Mouse (Mus musculus): Measurements from ENCODE around the gene Gpr3.

Gene Gpr3

DNA sequence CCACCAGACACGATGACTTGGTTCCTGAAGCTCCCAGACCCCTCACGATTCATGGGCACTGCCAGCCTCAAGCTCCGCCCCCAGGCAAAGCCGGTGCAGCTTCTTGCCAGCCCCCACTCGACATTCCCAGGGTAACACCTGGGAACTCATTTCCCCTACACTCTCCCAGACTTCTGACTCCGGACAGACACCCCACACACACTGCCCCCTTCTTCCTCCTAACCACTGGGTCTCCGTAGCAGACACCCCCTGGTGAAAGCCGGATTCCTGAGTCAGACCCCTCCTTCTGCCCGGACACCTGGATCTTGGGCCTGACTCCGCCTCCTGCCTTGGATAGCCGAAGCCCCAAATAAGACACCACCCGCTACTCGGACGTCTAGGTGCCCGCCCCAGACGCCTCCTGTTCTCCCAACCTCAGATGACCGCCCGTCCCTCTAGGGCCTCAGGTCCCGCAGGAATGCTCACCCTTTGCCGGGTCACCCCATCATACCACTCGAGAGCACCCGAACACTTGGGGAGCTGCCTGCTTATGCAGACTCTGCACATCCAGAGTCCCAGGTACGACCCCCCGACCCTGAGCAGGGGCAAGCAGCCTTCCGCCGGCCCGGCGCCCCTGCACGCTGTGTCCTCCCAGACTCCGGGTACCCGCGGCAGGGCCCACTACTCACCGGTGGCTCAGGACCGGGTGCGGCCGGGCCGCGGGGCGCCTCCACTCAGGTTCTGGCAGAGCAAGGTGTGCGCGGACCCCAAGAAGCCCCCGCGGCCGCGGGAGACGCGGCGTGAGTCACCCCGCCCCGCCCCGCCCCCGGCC, at the start of gene Gpr3, which contains the start of gene Cd164l2:
Gene Gpr3 (minus strand): TSS at position 786 of the 811 bp plus-strand sequence.
Gene Cd164l2 (plus strand): TSS at position 381 of the 811 bp plus-strand sequence.
- DNase-seq (ENCODE audit: low read depth in 1 of 2, low spot score in 2 of 2), result no peak

DNA sequence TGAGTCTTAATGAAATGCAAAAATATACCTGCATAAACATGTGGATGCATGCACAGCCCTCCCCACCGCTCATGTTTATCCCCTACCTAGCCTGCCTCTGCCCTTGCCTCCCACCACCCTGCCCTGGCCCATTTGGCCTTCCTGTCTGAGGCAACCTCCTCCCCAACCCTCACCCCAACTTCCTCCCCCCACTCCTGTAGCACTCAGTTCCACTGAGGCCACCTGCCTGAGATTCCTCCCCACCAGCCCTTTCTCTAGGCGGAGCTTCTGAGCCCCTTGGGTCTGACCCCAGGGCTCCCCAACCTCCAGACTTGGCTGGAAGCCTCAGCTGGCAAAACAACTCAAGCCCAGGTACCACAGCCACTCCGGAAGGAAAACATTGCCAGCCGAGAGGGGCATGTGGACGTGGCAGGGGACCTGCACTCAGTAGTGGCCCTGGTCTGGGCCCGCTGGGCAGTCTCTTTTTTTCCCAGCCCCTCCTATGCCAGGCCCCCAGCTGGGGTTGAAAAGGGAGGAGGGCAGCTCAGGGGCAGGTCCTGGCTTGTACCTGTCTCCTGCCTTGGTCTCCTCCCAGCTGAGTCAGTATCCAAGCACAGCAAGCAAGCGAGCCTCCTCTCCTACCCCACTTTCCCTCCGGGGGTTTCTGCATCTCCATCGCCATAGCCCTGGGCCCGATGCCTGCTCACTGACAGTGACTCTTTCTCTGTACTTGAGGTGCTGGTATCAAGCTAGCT, 49.5 kb upstream of the Gpr3 start:
- no peak for DNase-seq (ENCODE audit: low read depth in 1 of 2, low spot score in 2 of 2)

DNA sequence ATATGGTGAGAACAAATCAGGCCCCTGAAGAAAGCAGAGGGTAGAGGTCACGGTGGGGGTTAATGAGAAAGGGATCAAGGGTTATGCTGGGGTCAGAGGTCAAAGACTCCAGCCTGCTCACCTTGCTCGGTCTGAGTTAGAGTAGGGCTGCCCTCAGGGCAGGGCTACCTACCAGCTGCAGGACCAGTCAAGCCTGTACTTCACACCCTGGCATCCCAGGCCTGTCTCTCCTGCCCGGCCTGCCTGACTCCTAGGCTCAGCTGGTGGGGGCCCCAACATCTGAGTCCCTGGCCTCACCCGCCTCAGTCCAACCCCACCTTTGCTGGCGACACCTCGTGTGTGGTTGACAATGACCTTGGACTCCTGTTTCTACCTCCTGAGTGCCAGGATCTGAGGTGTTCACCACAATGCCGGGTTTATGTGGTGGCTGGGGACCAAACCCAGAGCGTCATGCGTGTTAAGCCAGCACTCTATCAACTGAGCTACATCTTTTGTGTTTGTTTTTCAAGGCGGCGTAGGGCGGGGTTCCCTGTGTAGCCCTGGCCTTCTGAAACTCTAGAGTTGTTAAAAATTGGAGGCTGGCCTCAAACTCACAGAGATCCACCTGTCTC, 45.6 kb upstream of the Gpr3 start:
- DNase-seq (ENCODE audit: low read depth in 1 of 2, low spot score in 2 of 2), result no peak

DNA sequence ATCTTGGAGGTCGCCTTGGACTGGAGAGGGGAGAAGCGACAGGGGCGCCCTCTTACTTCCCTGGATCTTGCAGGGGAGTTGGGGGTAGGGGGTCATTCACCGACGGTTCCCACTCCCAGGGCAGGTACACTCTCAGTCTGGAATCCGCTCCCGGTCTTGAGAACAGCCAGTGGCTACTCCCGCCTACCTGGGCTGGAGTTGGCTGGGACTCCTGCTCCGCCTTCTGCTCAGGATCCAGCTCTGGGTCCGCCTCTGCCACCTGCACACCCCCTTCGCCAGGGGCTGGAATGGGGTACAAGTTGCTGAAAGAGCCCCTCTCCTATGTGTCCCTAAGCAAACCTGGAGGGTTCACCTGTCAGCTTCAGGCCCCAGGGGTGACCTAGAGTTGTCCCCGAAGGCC, 44.9 kb upstream of the Gpr3 start:
- DNase-seq (ENCODE audit: low read depth in 1 of 2, low spot score in 2 of 2), result no peak

DNA sequence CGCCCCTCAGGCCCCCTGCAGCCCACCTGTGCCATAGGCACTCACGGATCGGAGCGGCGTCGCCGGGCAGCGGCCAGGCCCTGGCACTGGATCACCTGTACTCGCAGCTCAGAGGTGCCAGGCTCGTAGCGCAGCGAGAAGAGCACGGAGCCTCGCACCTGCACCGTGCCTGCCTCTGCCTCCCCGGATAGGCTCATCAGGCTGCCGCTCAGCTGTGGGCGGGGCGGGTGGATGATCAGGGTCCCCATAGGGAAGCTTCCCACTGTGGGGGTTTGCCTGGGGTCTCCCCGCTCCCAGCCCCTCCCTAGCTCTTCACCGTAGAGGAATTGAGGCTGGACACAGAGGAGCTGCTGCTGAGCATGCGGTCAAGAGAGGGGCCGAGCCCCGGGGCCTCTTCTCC, 44.5 kb upstream of the Gpr3 start:
- no peak for DNase-seq (ENCODE audit: low read depth in 1 of 2, low spot score in 2 of 2)

DNA sequence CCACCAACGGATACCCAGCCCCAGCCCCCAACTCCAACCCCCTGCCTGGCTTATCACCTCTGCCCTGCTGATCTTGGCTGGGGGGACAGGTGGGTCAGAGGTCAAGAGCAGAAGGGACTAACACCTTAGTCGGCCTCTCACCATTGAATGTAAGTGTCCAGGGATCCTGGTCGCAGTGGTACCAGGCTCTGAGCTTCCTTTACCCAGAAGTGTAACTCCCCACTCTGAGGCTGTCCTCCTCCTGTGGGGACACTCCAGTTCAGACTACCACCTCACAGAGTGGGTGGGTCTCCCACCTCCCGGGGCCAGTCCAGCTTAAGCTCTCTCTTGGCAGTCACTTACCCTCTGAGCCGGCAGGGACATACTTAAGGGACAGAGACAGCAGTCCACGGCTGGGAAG, 43.1 kb upstream of the Gpr3 start:
- DNase-seq (ENCODE audit: low read depth in 1 of 2, low spot score in 2 of 2), result no peak

DNA sequence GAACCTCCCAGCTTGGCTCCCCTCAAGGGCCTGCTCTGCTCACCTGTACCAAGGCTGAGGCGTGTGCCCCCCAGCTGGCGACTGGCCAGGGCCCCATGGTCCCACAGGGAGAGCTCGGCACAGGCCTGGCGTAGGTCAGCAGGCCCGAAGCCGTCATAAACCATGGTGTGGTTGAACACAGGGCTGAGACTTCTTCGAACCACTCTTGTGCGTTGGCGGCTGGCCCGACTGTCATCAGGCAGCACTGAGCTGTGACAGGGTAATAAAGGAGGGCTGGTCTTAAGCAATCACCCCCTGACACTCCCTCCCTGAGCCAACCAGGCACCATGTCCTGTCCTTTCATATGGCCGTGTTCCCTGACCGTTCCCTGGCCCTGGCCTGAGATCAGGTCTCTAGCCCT, 41.1 kb upstream of the Gpr3 start:
- DNase-seq (ENCODE audit: low read depth in 1 of 2, low spot score in 2 of 2), result no peak

DNA sequence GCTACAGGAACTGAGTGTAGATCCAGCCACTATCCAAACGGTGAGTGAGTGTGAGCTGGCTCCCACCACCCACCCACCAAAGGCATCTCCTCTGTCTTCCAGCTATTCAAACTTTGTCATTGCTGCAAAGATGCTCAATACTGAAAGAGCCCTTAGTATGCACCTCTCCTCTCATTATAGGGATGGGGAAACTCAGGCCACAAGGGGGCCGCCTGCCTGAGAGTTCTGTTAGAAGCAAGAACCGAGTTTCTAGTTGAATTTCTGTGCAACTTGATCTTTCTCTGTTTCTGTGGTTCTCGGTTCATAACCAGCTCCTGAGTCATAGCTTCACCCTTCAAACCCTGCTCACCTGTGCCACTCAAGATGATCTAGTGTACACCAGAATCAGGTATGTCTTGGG, 39.8 kb upstream of the Gpr3 start:
- no peak for DNase-seq (ENCODE audit: low read depth in 1 of 2, low spot score in 2 of 2)

DNA sequence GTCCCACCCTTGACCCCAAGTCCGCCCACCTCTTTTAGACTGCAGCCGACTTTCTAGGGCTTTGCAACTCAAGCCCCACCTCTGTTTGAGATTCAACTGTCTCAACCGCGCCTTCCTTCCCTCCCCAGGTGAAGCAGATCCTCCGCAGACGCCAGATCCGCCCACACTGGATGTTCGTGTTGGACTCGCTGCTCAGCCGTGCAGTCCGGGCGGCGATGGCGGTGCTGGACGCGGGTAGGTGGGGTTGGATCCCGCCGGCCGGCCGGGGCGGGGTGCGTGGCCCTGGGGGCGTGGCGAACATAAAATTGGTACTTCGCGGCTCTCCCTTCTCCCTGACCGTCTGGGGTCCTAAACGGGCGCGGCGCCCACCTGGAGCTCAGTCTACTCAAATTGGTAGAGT, 38.9 kb upstream of the Gpr3 start:
- DNase-seq (ENCODE audit: low read depth in 1 of 2, low spot score in 2 of 2), result no peak

DNA sequence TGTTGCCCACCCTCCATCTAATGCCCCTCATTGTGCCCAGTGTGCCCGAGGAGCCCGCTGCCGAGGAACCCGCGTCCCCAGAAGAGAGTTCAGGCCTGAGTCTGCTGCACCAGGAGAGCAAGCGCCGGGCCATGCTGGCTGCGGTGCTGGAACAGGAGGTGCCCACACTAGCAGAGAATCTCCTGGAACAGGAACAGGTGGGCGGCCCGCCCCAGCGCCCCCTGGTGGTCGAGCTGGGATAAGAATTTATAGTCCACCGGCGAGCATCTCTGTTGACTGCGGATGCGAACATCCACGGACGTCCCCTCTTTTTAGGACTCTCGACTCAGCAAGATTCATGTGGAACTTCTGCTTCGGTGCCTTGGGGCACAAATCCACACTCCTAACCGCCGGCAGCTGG, 38.3 kb upstream of the Gpr3 start:
- DNase-seq (ENCODE audit: low read depth in 1 of 2, low spot score in 2 of 2), result peak; percentile 57 to 64

DNA sequence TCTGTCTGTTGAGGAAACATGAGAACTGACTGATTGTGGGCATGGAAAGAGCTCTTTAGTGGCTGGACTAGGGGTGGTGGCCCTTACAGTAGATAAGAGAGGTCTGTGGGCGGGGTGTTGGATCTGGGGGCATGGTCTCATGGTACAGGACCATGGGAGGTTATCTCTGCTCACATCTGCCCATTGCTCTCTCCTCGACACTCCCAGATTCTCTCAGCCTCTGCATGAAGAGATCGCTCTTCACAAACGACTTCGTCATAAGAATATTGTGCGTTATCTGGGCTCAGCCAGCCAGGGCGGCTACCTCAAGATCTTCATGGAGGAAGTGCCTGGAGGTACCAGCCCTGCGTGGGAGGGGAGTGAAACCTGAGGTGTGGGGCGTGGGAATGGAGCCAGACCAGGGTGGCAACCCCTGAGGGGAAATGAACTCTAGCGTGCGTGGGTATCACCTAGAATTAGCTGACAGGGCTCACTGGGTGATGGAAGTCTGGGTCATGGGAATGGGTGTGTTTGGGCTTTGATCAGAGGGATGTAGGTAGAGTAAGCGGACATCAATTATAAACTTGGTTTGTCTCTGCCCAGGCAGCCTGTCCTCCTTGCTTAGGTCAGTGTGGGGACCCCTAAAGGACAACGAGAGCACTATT, 35.6 kb upstream of the Gpr3 start:
- DNase-seq (ENCODE audit: low read depth in 1 of 2, low spot score in 2 of 2), result no peak

DNA sequence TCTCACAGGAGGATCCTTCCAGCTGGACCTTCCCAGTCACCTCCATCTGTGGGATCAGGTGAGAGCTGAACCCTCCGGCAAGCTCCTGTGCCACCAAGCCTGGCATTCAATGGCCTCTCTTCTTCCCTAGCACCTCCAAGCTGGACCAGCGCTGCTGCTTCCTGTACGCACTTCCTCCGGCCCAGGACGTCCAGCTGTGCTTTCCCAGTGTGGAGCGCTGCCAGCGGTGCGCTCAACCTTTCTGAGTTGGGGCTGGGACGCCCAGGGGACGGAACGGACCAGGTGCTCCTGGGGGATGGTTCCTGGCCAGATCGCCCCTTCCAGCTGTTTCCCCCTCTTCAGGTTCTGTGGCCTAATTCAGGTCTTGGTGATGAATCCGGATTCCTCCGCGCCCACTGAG, 34.7 kb upstream of the Gpr3 start:
- DNase-seq (ENCODE audit: low read depth in 1 of 2, low spot score in 2 of 2), result no peak

DNA sequence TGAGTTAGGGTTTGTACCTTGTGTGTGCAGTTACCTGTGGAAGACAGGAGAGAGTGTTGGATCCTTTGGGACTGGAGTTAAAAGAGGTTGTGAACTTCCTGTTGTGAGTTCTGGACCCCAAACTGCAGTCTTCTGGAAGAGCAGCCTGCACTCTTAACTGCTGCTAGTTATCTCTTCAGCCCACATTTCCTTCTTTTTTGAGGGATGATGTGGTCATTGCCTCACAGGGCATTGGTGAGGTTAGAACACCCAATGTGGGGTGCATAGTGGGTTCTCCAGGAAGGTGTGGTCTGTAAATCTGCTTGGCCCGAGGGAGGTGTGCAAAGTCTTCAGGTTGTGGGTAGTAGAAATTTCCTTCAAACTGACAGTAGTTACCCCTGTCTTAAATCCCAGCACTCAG, 32.0 kb upstream of the Gpr3 start:
- DNase-seq (ENCODE audit: low read depth in 1 of 2, low spot score in 2 of 2), result no peak

DNA sequence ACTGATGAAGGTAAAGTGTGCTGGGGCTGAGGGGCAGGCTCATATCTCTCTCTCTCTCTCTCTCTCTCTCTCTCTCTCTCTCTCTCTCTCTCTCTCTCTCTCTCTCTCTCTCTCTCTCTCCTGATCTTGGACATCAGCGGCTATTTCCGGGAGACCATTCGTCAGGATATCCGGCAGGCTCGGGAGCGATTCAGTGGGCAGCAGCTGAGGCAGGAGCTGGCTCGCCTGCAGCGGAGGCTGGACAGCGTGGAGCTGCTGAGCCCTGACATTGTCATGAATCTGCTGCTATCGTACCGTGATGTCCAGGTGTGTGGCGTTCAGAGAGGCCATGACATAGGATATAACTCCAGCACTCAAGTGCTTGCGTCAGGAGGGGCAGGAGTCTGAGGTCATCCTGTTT, 31.2 kb upstream of the Gpr3 start:
- DNase-seq (ENCODE audit: low read depth in 1 of 2, low spot score in 2 of 2), result no peak

DNA sequence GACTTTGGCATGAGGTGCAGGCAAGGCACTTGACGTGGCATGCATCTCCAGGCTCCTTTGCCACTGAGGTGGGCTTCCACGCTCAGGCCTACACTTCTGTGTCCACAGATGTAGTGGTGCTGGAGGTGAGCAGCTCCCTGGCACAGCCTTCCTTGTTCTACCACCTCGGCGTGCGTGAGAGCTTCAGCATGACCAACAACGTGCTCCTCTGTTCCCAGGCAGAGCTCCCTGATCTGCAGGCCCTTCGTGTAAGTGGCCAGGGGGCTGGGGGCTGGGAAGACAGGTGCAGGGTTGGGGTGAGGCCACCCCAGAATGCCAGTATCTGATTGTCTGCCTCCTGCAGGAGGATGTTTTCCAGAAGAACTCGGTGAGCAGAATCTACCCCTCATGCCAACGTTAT, 30.4 kb upstream of the Gpr3 start:
- no peak for DNase-seq (ENCODE audit: low read depth in 1 of 2, low spot score in 2 of 2)

DNA sequence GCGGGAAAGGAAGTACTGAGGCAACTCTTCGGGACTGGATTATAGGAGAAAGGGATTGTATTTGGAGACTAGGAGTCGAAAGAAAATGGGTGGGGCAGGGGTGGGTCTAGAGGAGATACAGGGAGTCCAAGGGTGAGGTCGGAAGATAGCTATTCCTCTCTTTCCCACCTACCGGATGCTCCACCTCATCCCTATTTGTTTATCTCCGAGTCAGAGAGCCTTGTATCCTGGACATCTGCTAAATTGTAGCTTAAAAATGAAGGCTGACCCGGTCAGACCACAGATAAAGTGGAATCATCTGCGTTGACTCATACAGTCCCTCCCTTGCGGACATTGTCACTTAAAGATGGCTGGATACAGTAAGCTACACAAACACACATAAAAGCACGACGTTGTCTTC, 29.6 kb upstream of the Gpr3 start:
- no peak for DNase-seq (ENCODE audit: low read depth in 1 of 2, low spot score in 2 of 2)

DNA sequence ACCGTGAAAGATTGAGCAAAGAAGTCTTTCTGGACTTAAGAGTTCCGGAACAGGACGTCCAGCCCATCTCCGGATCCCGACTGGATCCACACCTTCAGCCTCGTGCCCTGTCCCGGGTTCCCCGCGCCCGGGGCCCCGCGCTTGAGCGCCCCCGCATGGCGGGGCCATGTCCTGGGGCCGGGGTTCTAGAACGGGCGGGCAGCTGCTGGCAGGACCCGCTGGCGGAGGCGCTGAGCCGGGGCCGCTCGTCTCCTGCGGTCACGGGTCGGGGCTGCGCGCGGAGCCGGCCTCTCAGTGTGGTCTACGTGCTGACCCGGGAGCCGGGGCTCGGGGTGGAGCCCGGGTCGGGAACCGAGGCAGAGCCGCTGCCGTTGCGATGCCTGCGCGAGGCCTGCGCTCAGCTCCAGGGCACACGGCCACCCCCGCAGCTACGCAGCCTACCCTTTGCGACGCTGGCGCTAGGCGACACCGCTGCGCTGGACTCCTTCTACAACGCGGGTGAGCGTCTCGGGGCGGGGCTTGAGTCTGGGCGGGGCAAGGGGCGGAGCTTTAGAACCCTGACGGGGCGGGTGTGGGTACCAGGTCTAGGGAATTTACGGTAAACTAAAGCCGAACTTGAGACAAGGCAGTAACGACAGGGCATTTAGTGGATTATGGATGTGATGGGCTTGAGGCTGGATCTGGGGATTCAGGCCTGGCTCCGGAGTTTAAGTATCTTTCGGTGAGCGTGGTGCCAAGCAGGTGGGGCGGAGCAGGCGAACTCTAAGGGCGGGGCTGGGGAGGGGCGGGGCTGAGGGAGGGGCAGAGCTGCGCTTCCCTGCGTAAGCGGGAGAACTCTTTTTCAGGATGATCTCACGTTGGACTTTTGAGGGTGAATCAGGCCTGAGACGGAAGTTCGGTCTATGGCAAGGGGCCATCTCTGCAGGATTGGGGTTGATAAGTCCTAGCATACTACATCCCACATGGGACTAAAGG, 28.9 kb upstream of the Gpr3 start:
- DNase-seq (ENCODE audit: low read depth in 1 of 2, low spot score in 2 of 2), result peak; percentile 72 to 84

DNA sequence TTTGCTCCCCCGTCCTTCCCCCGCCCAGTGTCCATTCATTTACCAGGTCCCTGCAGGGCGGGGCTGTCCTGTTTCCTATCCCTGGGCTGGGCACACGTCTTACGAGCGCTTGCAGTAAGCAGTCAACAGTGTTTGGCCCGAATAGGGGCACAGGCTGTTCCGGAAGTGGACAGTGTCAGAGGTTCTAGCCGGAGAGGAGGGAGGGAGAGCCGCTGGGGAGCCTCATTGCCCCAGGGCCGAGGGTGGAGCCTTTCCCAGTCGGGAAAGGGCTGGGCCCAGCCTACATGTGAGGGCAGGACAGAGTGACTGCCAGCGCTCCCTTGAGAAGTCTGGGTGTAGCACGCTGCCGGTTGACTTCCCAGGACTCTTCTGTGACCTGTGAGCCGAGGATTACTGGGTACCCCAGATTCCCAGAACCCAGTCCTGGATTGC, 28.2 kb upstream of the Gpr3 start, which contains the start of gene Map3k6:
Gene Map3k6 (plus strand): TSS at position 329 of the 432 bp plus-strand sequence.
- DNase-seq (ENCODE audit: low read depth in 1 of 2, low spot score in 2 of 2), result peak; percentile 9 to 27

DNA sequence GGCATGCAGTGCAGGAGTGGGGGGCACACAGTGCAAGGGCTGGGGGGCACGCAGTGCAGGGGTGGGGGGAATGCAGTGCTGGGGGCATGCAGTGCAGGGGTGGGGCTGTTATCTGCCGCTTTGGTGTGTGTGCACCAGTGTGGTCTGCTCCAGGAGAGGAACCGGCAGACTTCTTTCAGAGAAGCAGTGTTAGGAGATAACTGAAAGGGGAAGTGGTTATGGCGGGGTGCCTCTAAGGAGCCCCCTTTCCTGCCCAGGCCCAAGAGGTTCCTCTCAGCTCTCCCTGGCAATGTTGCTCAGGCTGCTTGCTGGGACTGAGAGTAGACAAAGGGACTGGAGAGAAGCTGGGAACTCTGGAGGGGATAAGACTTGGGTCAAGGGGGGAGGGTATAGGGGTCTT, 25.6 kb upstream of the Gpr3 start:
- DNase-seq (ENCODE audit: low read depth in 1 of 2, low spot score in 2 of 2), result peak in 1 of 2 experiments; percentile 22

DNA sequence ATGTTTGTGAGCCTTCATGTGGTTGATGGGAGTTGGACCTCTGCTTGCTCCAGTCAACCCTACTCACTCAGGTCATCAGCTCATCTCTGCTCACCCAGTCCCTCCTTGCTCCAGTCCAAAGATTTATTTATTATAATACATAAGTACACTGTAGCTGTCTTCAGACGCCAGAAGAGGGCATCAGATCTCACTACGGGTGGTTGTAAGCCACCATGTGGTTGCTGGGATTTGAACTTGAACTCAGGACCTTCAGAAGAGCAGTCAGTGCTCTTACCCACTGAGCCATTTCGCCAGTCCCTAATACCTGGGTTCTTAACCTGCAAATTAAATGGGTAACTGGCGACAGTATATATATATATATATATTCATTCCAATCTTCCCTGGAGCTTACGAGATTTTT, 23.1 kb upstream of the Gpr3 start:
- no peak for DNase-seq (ENCODE audit: low read depth in 1 of 2, low spot score in 2 of 2)

Measured in monocyte, adult 2 months (primary cell).